Mouse (Mus musculus) pancreas, adult 10 weeks (tissue): Measurements from ENCODE around the gene Zbtb18. TPM values are rescaled to one million over a fixed set of nuclear protein-coding genes. Genes with fewer than 3 reads are reported as not detected.

ENCODE experiments used
- polyA plus RNA-seq: library from polyadenylated mRNA; stranded (reverse); fragments of 350-450 nt; fragmentation: Illumina TruSeq; extraction: RNeasy Lipid Tissue Mini Kit (QIAGEN cat#74804); gene quantifications from one replicate; pipeline ENCODE4 v1.2.3, GENCODE M21; 2015; ENCODE audit warnings: low read depth, low replicate concordance; ENCODE audit not compliant: insufficient read depth

The Zbtb18 gene
- polyA plus RNA-seq: 14.6 TPM

GRCm38 (mm10) chr1:177442196-177442808, at the start of gene Zbtb18:
TSS of gene Zbtb18 (plus strand) at chr1:177442351.

Other genes with a start within 250 kb of the Zbtb18 start
- gene Akt3, start 184.1 kb upstream of the Zbtb18 start, polyA plus RNA-seq: 5.0 TPM